Mouse (Mus musculus): ENCODE data around the gene Polr1c. TPM values are rescaled to one million over a fixed set of nuclear protein-coding genes. Genes with fewer than 3 reads are reported as not detected.

The Polr1c gene
- 29.9 and 30.7 TPM in 2 replicates for polyA plus RNA-seq (2012; ENCODE audit: insufficient read depth, insufficient read length, missing spikeins)

DNA sequence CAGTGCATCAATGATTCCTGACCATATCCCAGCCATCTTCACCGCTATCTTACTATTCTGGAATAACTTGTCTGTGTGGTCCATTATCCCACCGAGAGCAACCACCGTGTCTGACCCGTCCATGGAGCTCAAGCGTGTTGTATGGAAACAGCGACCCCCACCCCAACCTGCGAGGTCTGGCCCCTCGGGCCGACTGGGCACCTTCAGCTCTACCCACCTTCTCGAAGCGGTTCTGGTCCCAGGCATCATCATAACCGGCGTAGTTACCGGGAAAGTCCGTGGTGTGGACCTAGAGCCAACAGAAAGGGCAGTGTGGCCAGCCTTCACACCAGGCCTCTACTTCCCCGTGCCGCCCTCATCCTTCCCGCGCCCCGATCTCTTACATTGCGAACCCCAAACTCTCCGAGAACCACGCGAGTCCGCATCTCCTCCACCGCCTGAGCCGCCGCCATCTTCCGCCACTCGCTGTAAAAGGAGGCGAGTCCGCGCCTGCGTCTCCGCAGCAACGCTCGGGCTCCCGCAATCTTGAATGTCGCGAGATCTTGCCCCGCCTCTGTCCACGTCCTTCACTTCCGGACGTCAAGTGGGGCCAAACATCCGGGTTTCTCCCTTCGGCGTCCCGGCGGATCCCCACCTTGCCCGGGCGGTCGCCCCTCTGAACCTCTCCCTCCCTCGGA, at the start of gene Polr1c, which contains the start of gene Yipf3:
Polr1c (minus strand) TSS at position 543 of the 677 bp plus-strand sequence.
Yipf3 (plus strand) TSS at position 569 of the 677 bp plus-strand sequence.
- peak within 1 kb of the TSS; percentile 40 for H3K27ac ChIP-seq (ENCODE audit: insufficient read depth, low read depth, low read length)
- H3K4me3 ChIP-seq (ENCODE audit: insufficient read depth, low read length), result peak within 1 kb of the TSS; percentile 73
- TF ChIP-seq CTCF (IDR thresholded peaks at IDR 0.05; ENCODE audit: low read depth, low read length) (no peak), POLR2A (IDR thresholded peaks at IDR 0.05; ENCODE audit: borderline replicate concordance, low read depth, low read length) (no peak; the same call in 1 of the 2 replicates)
- H3K4me1 ChIP-seq (ENCODE audit: control insufficient read depth, insufficient read depth, low read length), result peaks cover 9% of the 10 kb centered on the region

GRCm38 (mm10) chr17:46297028-46297363, 49.1 kb upstream of the Polr1c start:
- Histone ChIP-seq H3K27ac (ENCODE audit: insufficient read depth, low read depth, low read length) (no peak overlapping the region), H3K4me3 (ENCODE audit: insufficient read depth, low read length) (peak overlapping the region; percentile 39), H3K4me1 (ENCODE audit: control insufficient read depth, insufficient read depth, low read length) (peaks cover 4% of the 10 kb centered on the region)
- TF ChIP-seq CTCF (IDR thresholded peaks at IDR 0.05; ENCODE audit: low read depth, low read length) (no peak), POLR2A (IDR thresholded peaks at IDR 0.05; ENCODE audit: borderline replicate concordance, low read depth, low read length) (no peak)

DNA sequence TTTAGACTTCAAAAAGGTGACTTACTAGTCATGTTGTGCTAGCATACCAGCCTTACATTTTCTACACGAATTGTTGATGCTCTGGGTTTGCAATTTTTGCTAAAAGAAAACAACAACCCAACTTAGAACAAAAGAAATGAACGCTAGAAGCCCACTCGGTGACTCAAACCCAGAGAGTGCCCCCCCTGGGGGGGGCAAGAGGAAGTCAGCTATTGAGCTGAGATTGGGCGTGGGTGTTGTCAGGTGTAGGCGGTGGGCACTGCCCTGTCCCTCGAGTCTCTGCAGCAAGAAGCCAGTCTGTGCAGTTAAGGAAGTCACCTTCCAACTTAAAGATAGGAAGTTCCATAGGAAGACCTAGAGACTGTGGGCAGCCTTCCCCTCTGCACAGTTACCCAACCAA, 48.7 kb upstream of the Polr1c start:
- peaks cover 4% of the 10 kb centered on the region for H3K4me1 ChIP-seq (ENCODE audit: control insufficient read depth, insufficient read depth, low read length)
- H3K27ac ChIP-seq (ENCODE audit: insufficient read depth, low read depth, low read length), result no peak overlapping the region
- TF ChIP-seq CTCF (IDR thresholded peaks at IDR 0.05; ENCODE audit: low read depth, low read length), result no peak
- TF ChIP-seq POLR2A (IDR thresholded peaks at IDR 0.05; ENCODE audit: borderline replicate concordance, low read depth, low read length), result no peak
- H3K4me3 ChIP-seq (ENCODE audit: insufficient read depth, low read length), result no peak overlapping the region

DNA sequence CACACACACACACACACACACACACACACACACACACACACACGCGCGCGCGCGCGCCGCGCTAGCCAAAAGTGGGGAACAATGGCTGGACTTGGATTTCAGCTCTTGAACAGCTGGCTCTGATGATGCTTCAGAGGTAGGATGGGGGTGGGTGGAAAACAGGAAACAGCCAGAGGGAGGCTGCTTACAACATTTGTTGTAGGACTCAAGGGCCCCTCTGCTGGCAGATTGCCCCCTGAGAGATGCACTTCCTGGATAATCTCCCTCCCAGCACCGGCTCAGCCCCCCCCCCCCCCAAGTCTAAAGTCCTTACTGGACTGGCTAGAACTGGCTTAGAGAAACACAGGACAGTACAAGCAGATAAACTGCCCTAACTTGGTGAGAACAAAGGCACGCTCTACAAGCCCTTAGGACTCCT, 39.8 kb upstream of the Polr1c start:
- Histone ChIP-seq H3K4me3 (ENCODE audit: insufficient read depth, low read length) (no peak overlapping the region), H3K27ac (ENCODE audit: insufficient read depth, low read depth, low read length) (no peak overlapping the region), H3K4me1 (ENCODE audit: control insufficient read depth, insufficient read depth, low read length) (peaks cover 6% of the 10 kb centered on the region)
- TF ChIP-seq CTCF (IDR thresholded peaks at IDR 0.05; ENCODE audit: low read depth, low read length), result no peak
- no peak for TF ChIP-seq POLR2A (IDR thresholded peaks at IDR 0.05; ENCODE audit: borderline replicate concordance, low read depth, low read length)

GRCm38 (mm10) chr17:46285407-46285806, 37.6 kb upstream of the Polr1c start:
- H3K4me3 ChIP-seq (ENCODE audit: insufficient read depth, low read length), result no peak overlapping the region
- no peak overlapping the region for H3K27ac ChIP-seq (ENCODE audit: insufficient read depth, low read depth, low read length)
- peaks cover 12% of the 10 kb centered on the region for H3K4me1 ChIP-seq (ENCODE audit: control insufficient read depth, insufficient read depth, low read length)
- no peak for TF ChIP-seq CTCF (IDR thresholded peaks at IDR 0.05; ENCODE audit: low read depth, low read length)
- no peak for TF ChIP-seq POLR2A (IDR thresholded peaks at IDR 0.05; ENCODE audit: borderline replicate concordance, low read depth, low read length)

DNA sequence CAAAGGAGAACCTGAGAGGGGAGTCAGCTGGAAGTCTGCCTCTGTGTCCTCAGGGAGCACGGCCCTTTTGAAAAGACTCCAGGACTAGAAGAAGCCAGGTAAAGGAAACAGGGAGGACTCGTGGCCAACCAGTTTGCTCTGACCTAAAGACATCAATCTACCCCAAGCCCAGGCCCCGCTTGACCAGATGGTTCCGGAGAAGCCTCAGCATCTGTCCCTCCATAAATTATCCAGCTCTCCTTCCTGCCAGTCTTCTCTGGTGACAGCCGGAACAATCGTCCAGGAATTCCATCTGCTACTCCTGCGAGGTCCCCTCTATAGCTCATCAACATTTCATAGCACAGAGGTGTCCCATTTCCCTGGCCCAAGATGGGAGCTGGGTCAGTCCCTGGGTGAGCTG, 36.8 kb upstream of the Polr1c start:
- Histone ChIP-seq H3K4me1 (ENCODE audit: control insufficient read depth, insufficient read depth, low read length) (peaks cover 12% of the 10 kb centered on the region), H3K27ac (ENCODE audit: insufficient read depth, low read depth, low read length) (no peak overlapping the region), H3K4me3 (ENCODE audit: insufficient read depth, low read length) (no peak overlapping the region)
- TF ChIP-seq POLR2A (IDR thresholded peaks at IDR 0.05; ENCODE audit: borderline replicate concordance, low read depth, low read length), result no peak
- TF ChIP-seq CTCF (IDR thresholded peaks at IDR 0.05; ENCODE audit: low read depth, low read length), result no peak

DNA sequence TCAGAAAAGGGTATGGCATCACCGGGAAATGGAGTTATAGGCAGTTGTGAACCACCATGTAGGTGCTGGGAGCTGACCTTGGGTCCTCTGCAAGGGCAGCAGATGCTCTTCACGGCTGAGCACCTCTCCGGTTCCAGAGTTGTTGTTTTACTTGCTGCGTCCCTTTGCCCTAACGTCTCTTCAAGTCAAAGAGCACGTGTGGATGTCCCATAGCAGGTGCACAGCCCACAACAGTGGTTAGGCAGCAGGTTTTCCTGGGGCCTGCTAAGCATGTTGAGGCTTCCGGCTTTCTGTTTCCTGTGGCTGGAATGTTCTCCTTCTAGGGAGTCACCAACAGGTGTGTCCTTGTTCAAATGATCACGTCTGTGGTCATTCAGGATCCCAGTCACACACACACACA, 36.1 kb upstream of the Polr1c start:
- Histone ChIP-seq H3K4me1 (ENCODE audit: control insufficient read depth, insufficient read depth, low read length) (peaks cover 12% of the 10 kb centered on the region), H3K4me3 (ENCODE audit: insufficient read depth, low read length) (no peak overlapping the region), H3K27ac (ENCODE audit: insufficient read depth, low read depth, low read length) (no peak overlapping the region)
- no peak for TF ChIP-seq CTCF (IDR thresholded peaks at IDR 0.05; ENCODE audit: low read depth, low read length)
- no peak for TF ChIP-seq POLR2A (IDR thresholded peaks at IDR 0.05; ENCODE audit: borderline replicate concordance, low read depth, low read length)

GRCm38 (mm10) chr17:46283140-46283539, 35.3 kb upstream of the Polr1c start:
- peaks cover 12% of the 10 kb centered on the region for H3K4me1 ChIP-seq (ENCODE audit: control insufficient read depth, insufficient read depth, low read length)
- no peak overlapping the region for H3K27ac ChIP-seq (ENCODE audit: insufficient read depth, low read depth, low read length)
- TF ChIP-seq CTCF (IDR thresholded peaks at IDR 0.05; ENCODE audit: low read depth, low read length) (no peak), POLR2A (IDR thresholded peaks at IDR 0.05; ENCODE audit: borderline replicate concordance, low read depth, low read length) (no peak)
- H3K4me3 ChIP-seq (ENCODE audit: insufficient read depth, low read length), result peak overlapping the region; percentile 88

GRCm38 (mm10) chr17:46282483-46283123, 34.7 kb upstream of the Polr1c start, which contains the start of gene Tjap1:
TSS of gene Tjap1 (minus strand) at chr17:46283026.
- peaks cover 12% of the 10 kb centered on the region for H3K4me1 ChIP-seq (ENCODE audit: control insufficient read depth, insufficient read depth, low read length)
- TF ChIP-seq CTCF (IDR thresholded peaks at IDR 0.05; ENCODE audit: low read depth, low read length) (no peak), POLR2A (IDR thresholded peaks at IDR 0.05; ENCODE audit: borderline replicate concordance, low read depth, low read length) (peak; percentile 64; the same call in 1 of the 2 replicates)
- peak within 1 kb of the TSS; percentile 71 for H3K27ac ChIP-seq (ENCODE audit: insufficient read depth, low read depth, low read length)
- H3K4me3 ChIP-seq (ENCODE audit: insufficient read depth, low read length), result peak within 1 kb of the TSS; percentile 88

All from bone marrow macrophage, adult 2 months (primary cell).